Mouse (Mus musculus): ENCODE measurements around the gene Snrnp70. TPM values are rescaled to one million over a fixed set of nuclear protein-coding genes. Genes with fewer than 3 reads are reported as not detected.

Gene Snrnp70
- 81.3 and 85.5 TPM in 2 replicates for polyA plus RNA-seq (2015; fragmentation: Nextera tagmentation; extraction: Ambion mirVana)

- H3K27ac ChIP-seq (ENCODE audit: low read depth, low read length), result peak within 1 kb of the TSS; percentile 95
- peaks cover 9% of the 10 kb centered on the region; the same call in 1 of the 2 replicates for H3K4me1 ChIP-seq (replicated peaks; ENCODE audit: control insufficient read depth, insufficient read depth, low read length)
- peak within 1 kb of the TSS; percentile 68 for H3K4me3 ChIP-seq (ENCODE audit: low read depth, low read length)
- H3K9me3 ChIP-seq (ENCODE audit: control insufficient read depth), result no peaks in the 10 kb centered on the region
- TF ChIP-seq CTCF (IDR thresholded peaks at IDR 0.05; ENCODE audit: low read depth), result no peak
- ATAC-seq, result peak; percentile 98
- WGBS, result under 1% methylated on average over 60 of the region's 60 CpGs
- peaks cover 20% of the 10 kb centered on the region for H3K36me3 ChIP-seq (ENCODE audit: control insufficient read depth, insufficient read depth)
- H3K27me3 ChIP-seq (replicated peaks; ENCODE audit: control insufficient read depth, insufficient read depth, low read length), result no peaks in the 10 kb centered on the region
- peak within 1 kb of the TSS; percentile 77 for H3K4me2 ChIP-seq (replicated peaks; ENCODE audit: low read depth)
- H3K9ac ChIP-seq (ENCODE audit: low read depth, low read length), result peak within 1 kb of the TSS; percentile 84
Observed at GRCm38 (mm10) chr7:45395578-45396336, at the start of gene Snrnp70. Snrnp70 (minus strand) TSS chr7:45395742.

DNA sequence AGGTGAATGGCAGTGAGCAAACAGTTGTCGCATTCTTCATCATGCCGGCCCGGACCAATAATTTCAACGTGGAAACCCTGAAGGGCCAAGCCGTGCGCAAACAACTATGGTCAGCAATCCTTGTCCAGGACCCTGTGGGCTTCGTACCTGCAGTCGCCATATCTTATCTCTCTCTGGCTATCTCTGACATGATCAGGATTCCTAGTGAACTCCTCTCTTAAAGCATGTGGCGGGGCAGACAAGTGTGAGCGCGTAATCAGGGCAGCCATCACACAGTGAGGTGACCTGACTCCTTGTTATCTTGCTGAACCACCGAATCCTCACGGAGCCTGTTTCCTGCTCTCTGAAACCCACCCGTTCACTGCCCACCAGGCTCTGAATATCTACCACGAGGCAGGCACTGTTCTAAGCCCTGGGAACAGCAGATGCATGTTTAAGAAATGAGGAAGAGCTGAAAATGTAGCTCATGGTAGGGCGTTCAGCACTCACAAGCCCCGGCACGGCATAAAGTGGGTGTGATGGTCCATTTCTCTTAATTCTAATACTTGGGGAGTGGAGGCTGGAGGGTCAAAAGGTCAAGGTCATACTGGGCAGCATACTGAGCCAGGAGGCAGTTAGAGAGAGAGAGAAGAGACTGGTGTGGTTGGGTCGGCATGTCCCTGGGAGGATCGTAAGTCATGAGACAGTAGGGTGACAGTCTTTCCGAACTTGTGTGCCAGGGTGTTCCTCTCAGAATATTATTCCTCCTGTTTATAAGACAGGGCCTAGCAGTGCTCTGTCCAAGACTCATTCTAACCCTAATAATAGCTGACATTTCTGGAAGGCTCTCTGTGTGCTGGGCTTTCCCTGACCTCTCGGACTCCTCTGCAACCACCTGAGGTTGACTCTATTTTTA lies 48.2 kb upstream of the Snrnp70 start:
- no peak for TF ChIP-seq CTCF (IDR thresholded peaks at IDR 0.05; ENCODE audit: low read depth)
- peaks cover 43% of the 10 kb centered on the region for H3K36me3 ChIP-seq (ENCODE audit: control insufficient read depth, insufficient read depth)
- 73% methylated on average over 22 of the region's 22 CpGs for WGBS
- no peaks in the 10 kb centered on the region for H3K9me3 ChIP-seq (ENCODE audit: control insufficient read depth)
- H3K4me2 ChIP-seq (replicated peaks; ENCODE audit: low read depth), result no peak overlapping the region
- H3K27ac ChIP-seq (ENCODE audit: low read depth, low read length), result no peak overlapping the region
- no peak overlapping the region for H3K4me3 ChIP-seq (ENCODE audit: low read depth, low read length)
- no peaks in the 10 kb centered on the region for H3K27me3 ChIP-seq (replicated peaks; ENCODE audit: control insufficient read depth, insufficient read depth, low read length)
- no peaks in the 10 kb centered on the region for H3K4me1 ChIP-seq (replicated peaks; ENCODE audit: control insufficient read depth, insufficient read depth, low read length)
- H3K9ac ChIP-seq (ENCODE audit: low read depth, low read length), result no peak overlapping the region
- no peak for ATAC-seq

- Histone ChIP-seq H3K9ac (ENCODE audit: low read depth, low read length) (no peak within 1 kb of the TSS), H3K9me3 (ENCODE audit: control insufficient read depth) (no peaks in the 10 kb centered on the region), H3K27me3 (replicated peaks; ENCODE audit: control insufficient read depth, insufficient read depth, low read length) (no peaks in the 10 kb centered on the region), H3K4me1 (replicated peaks; ENCODE audit: control insufficient read depth, insufficient read depth, low read length) (peaks cover 4% of the 10 kb centered on the region; the same call in 1 of the 2 replicates), H3K4me3 (ENCODE audit: low read depth, low read length) (no peak within 1 kb of the TSS), H3K27ac (ENCODE audit: low read depth, low read length) (no peak within 1 kb of the TSS), H3K4me2 (replicated peaks; ENCODE audit: low read depth) (peak within 1 kb of the TSS; percentile 37), H3K36me3 (ENCODE audit: control insufficient read depth, insufficient read depth) (peaks cover 25% of the 10 kb centered on the region)
- TF ChIP-seq CTCF (IDR thresholded peaks at IDR 0.05; ENCODE audit: low read depth), result peak; percentile 68
- ATAC-seq, result no peak
- WGBS, result 30% methylated on average over 19 of the region's 19 CpGs
Observed at GRCm38 (mm10) chr7:45437521-45438276, 42.2 kb upstream of the Snrnp70 start, which contains the start of gene Ruvbl2. Ruvbl2 (minus strand) TSS chr7:45438096.

DNA sequence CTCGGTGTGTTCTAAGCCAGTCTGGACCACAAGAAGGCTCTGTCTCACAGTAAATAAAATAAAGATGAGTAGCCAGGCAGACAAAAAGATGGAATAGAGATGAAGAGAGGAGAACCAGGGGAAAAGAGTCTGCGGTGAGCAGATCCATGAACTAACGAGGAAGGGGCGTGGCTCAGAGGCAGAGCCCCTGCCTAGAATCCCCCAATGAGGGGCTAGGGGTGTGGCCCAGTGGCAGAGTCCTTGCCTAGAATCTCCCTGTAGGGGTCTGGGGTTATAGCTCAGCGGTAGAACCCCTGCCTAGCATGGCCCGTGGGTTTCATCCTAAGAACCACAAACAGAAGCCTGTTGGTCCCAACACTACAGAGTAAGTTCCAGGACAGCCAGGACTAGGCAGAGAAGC lies 41.5 kb upstream of the Snrnp70 start:
- 63% methylated on average over 6 of the region's 6 CpGs for WGBS
- no peak overlapping the region for H3K27ac ChIP-seq (ENCODE audit: low read depth, low read length)
- no peak overlapping the region for H3K9ac ChIP-seq (ENCODE audit: low read depth, low read length)
- no peak overlapping the region for H3K4me2 ChIP-seq (replicated peaks; ENCODE audit: low read depth)
- no peak for ATAC-seq
- no peak overlapping the region for H3K4me3 ChIP-seq (ENCODE audit: low read depth, low read length)
- H3K27me3 ChIP-seq (replicated peaks; ENCODE audit: control insufficient read depth, insufficient read depth, low read length), result no peaks in the 10 kb centered on the region
- H3K36me3 ChIP-seq (ENCODE audit: control insufficient read depth, insufficient read depth), result peaks cover 25% of the 10 kb centered on the region
- H3K4me1 ChIP-seq (replicated peaks; ENCODE audit: control insufficient read depth, insufficient read depth, low read length), result peaks cover 4% of the 10 kb centered on the region; the same call in 1 of the 2 replicates
- H3K9me3 ChIP-seq (ENCODE audit: control insufficient read depth), result no peaks in the 10 kb centered on the region
- TF ChIP-seq CTCF (IDR thresholded peaks at IDR 0.05; ENCODE audit: low read depth), result no peak

GRCm38 (mm10) chr7:45436444-45436843 lies 40.9 kb upstream of the Snrnp70 start:
- no peaks in the 10 kb centered on the region for H3K9me3 ChIP-seq (ENCODE audit: control insufficient read depth)
- ATAC-seq, result no peak
- no peak overlapping the region for H3K9ac ChIP-seq (ENCODE audit: low read depth, low read length)
- H3K27me3 ChIP-seq (replicated peaks; ENCODE audit: control insufficient read depth, insufficient read depth, low read length), result no peaks in the 10 kb centered on the region
- no peak overlapping the region for H3K4me3 ChIP-seq (ENCODE audit: low read depth, low read length)
- WGBS, result 87% methylated on average over 5 of the region's 5 CpGs
- H3K27ac ChIP-seq (ENCODE audit: low read depth, low read length), result no peak overlapping the region
- peaks cover 4% of the 10 kb centered on the region; the same call in 1 of the 2 replicates for H3K4me1 ChIP-seq (replicated peaks; ENCODE audit: control insufficient read depth, insufficient read depth, low read length)
- peaks cover 22% of the 10 kb centered on the region for H3K36me3 ChIP-seq (ENCODE audit: control insufficient read depth, insufficient read depth)
- no peak for TF ChIP-seq CTCF (IDR thresholded peaks at IDR 0.05; ENCODE audit: low read depth)
- 0 out of 2 replicates have a peak overlapping the region, but pooled peaks have one; percentile 81 for H3K4me2 ChIP-seq (replicated peaks; ENCODE audit: low read depth)
